Mouse (Mus musculus): ENCODE data around the gene Pold4.

- no peak for TF ChIP-seq CTCF (IDR thresholded peaks at IDR 0.05; ENCODE audit: borderline replicate concordance, insufficient read depth, low read depth, low read length)
- TF ChIP-seq POLR2A (IDR thresholded peaks at IDR 0.05; ENCODE audit: borderline replicate concordance, insufficient read depth, low read length) = no peak
Measured at GRCm38 (mm10) chr19:4222165-4222564, 9.5 kb upstream of the Pold4 start.

Data from cerebellum, adult 2 months (tissue).